Mouse (Mus musculus) right cerebral cortex, postnatal 10 days (tissue): ENCODE data around the gene Ephx4.
"Not testable (repeated sequence)": the region's sequence is repeated elsewhere in the genome, so short reads cannot be mapped to it uniquely, and the experiment has no call there.

Source experiments
- DNase-seq, 2 experiments: peaks; one replicate each; pipeline ENCODE4 v3.0.0; 2021; ENCODE audit warnings: low spot score in 2 of 2

Gene Ephx4

GRCm38 (mm10) chr5:107402436-107402835, at the start of gene Ephx4:
Gene Ephx4, plus strand, starts transcription at chr5:107402736.
- DNase-seq, result no peak

GRCm38 (mm10) chr5:107353981-107354380, 48.6 kb upstream of the Ephx4 start:
- DNase-seq, result no peak

GRCm38 (mm10) chr5:107355801-107356200, 46.7 kb upstream of the Ephx4 start:
- DNase-seq, result no peak

- no peak for DNase-seq
Observed at GRCm38 (mm10) chr5:107357723-107358122, 44.8 kb upstream of the Ephx4 start.

- DNase-seq, result peak; percentile 89 to 90
Observed at GRCm38 (mm10) chr5:107359395-107360053, 43.0 kb upstream of the Ephx4 start.

- no peak for DNase-seq
Observed at GRCm38 (mm10) chr5:107360054-107360730, 42.3 kb upstream of the Ephx4 start.

GRCm38 (mm10) chr5:107370040-107370439, 32.5 kb upstream of the Ephx4 start:
- no peak for DNase-seq

GRCm38 (mm10) chr5:107371335-107371734, 31.2 kb upstream of the Ephx4 start:
- DNase-seq, result no peak

- DNase-seq, result no peak
Observed at GRCm38 (mm10) chr5:107373256-107373655, 29.3 kb upstream of the Ephx4 start.

- not testable (repeated sequence) for DNase-seq
Observed at GRCm38 (mm10) chr5:107386448-107386847, 16.1 kb upstream of the Ephx4 start.

GRCm38 (mm10) chr5:107387788-107388187, 14.7 kb upstream of the Ephx4 start:
- DNase-seq, result no peak

GRCm38 (mm10) chr5:107389373-107389772, 13.2 kb upstream of the Ephx4 start:
- peak; percentile 53 to 62 for DNase-seq

- DNase-seq, result no peak
Observed at GRCm38 (mm10) chr5:107394437-107394836, 8.1 kb upstream of the Ephx4 start.

- DNase-seq, result peak; percentile 48 to 56
Observed at GRCm38 (mm10) chr5:107403011-107403946, 743 bp downstream of the Ephx4 start.

GRCm38 (mm10) chr5:107403947-107404684, 1.6 kb downstream of the Ephx4 start:
- DNase-seq, result peak in 1 of 2 experiments; percentile 73

GRCm38 (mm10) chr5:107405361-107405760, 2.8 kb downstream of the Ephx4 start:
- peak; percentile 50 to 79 for DNase-seq

GRCm38 (mm10) chr5:107410305-107410704, 7.8 kb downstream of the Ephx4 start:
- no peak for DNase-seq

GRCm38 (mm10) chr5:107411326-107411725, 8.8 kb downstream of the Ephx4 start:
- peak in 1 of 2 experiments; percentile 59 for DNase-seq

GRCm38 (mm10) chr5:107412285-107412684, 9.7 kb downstream of the Ephx4 start:
- no peak for DNase-seq

GRCm38 (mm10) chr5:107415098-107415497, 12.6 kb downstream of the Ephx4 start:
- no peak for DNase-seq

GRCm38 (mm10) chr5:107421676-107422075, 19.1 kb downstream of the Ephx4 start:
- no peak for DNase-seq
